Mouse (Mus musculus) olfactory bulb, adult 2 months (tissue): Measurements from ENCODE around the gene Esp16. TPM values are rescaled to one million over a fixed set of nuclear protein-coding genes. Genes with fewer than 3 reads are reported as not detected.
"Not testable (repeated sequence)": the region's sequence is repeated elsewhere in the genome, so short reads cannot be mapped to it uniquely, and the experiment has no call there.

Experiments used
- H3K27ac ChIP-seq: fragments of 200-500 bp; 2 replicates; pipeline ENCODE4 v1.5.1; 2012; ENCODE audit warnings: low read depth, low read length; ENCODE audit not compliant: insufficient read depth
- H3K4me1 ChIP-seq: fragments of 200-500 bp; 2 replicates; pipeline ENCODE4 v1.6.1; 2012; ENCODE audit warnings: low read length; ENCODE audit not compliant: control insufficient read depth, insufficient read depth
- H3K4me3 ChIP-seq: fragments of 200-500 bp; 2 replicates; pipeline ENCODE4 v1.5.1; 2012; ENCODE audit warnings: mild to moderate bottlenecking, low read depth, low read length, moderate library complexity; ENCODE audit not compliant: insufficient read depth
- WGBS: fragments of 180-500 bp; shearing (Covaris S2); methylation state at CpG from one replicate; pipeline ENCODE4 v1.1.7; 2018; 5-methylcytosine and 5-hydroxymethylcytosine counted together
- polyA plus RNA-seq: library from polyadenylated mRNA; stranded (reverse); fragments of >200 nt; gene quantifications from 2 replicates; pipeline ENCODE4 v1.2.4, GENCODE M21; 2012; ENCODE audit warnings: low replicate concordance; ENCODE audit not compliant: missing spikeins, insufficient read depth, insufficient read length

Gene Esp16
- not detected in 2 replicates for polyA plus RNA-seq

GRCm38 (mm10) chr17:39535842-39536241 is at the start of gene Esp16:
Esp16 (plus strand) TSS chr17:39536142.
- H3K4me1 ChIP-seq, H3K27ac ChIP-seq, H3K4me3 ChIP-seq: not testable (repeated sequence)
- WGBS: 72% methylated on average over 6 of the region's 6 CpGs

DNA sequence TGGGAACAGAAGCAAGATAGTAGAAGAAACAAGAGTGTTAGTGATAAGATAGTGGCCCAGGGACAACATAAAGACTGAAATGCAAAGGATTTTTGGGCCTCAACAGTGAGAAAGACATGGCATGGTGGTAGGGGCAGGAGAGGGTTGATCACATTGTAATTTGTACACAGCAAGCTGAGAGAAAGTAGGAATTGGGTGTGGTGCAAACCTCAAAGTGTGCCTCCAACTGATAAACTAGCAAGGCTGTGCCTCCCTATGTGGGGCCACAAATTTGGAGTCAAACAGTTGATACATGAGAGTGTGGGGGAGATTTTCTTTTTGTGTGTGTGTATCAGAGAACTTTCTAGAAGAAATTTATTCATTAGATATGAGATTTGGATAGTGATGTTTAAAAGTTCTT is 37.9 kb upstream of the Esp16 start:
- not testable (repeated sequence) for H3K4me3 ChIP-seq, H3K4me1 ChIP-seq, H3K27ac ChIP-seq

Other genes starting within 250 kb of the Esp16 start
- gene Esp18, start 129.8 kb upstream of the Esp16 start, polyA plus RNA-seq: not detected in 2 replicates
- gene Esp15, start 104.8 kb downstream of the Esp16 start, polyA plus RNA-seq: not detected in 2 replicates